Mouse (Mus musculus) olfactory bulb, adult 2 months (tissue): ENCODE measurements around the gene Mrtfa.

Experiments
- CTCF ChIP-seq: fragments of 200-500 bp; IDR thresholded peaks from 2 replicates; pipeline ENCODE4 v1.5.1; 2012; ENCODE audit warnings: low read depth, mild to moderate bottlenecking, low read length, moderate library complexity; ENCODE audit not compliant: insufficient read depth
- POLR2A ChIP-seq: fragments of 200-500 bp; IDR thresholded peaks from 2 replicates; pipeline ENCODE4 v1.6.1; 2012; ENCODE audit warnings: mild to moderate bottlenecking, low read depth, low read length, moderate library complexity; ENCODE audit not compliant: insufficient read depth

- TF ChIP-seq CTCF (no peak), POLR2A (no peak)
These were observed 126.4 kb downstream of the Mrtfa start for GRCm38 (mm10) chr15:81064143-81064542.
